Mouse (Mus musculus) thymus, postnatal 10 days (tissue): ENCODE data around the gene Pum2.

ENCODE experiments used
- DNase-seq, 2 experiments: peaks; one replicate each; pipeline ENCODE4 v3.0.0; 2021; ENCODE audit warnings: low spot score in 2 of 2

The Pum2 gene

DNA sequence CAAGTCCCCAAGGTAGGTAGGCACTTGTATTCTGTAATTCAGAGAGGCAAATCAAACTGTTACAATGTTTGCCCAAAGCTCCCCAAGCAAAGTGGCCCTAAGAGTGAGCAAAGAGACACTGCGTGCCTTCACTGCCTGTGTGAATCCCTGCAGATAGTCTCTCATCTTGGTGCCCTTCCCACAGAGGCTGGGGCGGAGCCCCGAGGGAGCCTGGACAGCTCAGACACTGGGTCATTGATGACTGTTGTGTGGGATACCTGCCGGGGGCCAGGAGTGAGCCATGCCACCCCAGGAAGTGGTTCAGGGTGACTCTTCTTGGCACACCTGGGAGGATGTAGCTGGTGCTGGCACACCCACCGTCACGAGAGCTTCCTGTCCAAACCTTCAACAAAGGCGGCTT, 87.1 kb downstream of the Pum2 start:
- DNase-seq, result no peak

DNA sequence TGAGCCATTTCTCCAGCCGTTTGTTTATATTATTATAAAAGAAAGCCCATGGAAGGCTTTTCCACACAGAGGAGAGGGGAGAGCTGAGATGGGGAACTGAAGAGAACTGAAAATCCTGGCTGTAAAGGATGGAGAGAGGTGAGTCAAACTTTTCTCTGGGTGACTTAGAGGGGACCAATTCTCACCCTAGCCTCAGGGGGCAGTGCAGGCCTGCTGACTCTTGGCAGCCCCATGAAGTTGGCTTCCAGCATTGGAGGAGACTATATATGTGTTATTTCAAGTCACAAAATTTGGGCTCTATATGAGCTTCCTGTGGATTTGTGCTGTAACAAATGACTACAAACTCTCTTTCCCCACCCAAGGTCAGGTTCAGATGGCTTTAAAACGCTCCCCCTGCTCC, 88.7 kb downstream of the Pum2 start:
- peak in 1 of 2 experiments; percentile 34 for DNase-seq

DNA sequence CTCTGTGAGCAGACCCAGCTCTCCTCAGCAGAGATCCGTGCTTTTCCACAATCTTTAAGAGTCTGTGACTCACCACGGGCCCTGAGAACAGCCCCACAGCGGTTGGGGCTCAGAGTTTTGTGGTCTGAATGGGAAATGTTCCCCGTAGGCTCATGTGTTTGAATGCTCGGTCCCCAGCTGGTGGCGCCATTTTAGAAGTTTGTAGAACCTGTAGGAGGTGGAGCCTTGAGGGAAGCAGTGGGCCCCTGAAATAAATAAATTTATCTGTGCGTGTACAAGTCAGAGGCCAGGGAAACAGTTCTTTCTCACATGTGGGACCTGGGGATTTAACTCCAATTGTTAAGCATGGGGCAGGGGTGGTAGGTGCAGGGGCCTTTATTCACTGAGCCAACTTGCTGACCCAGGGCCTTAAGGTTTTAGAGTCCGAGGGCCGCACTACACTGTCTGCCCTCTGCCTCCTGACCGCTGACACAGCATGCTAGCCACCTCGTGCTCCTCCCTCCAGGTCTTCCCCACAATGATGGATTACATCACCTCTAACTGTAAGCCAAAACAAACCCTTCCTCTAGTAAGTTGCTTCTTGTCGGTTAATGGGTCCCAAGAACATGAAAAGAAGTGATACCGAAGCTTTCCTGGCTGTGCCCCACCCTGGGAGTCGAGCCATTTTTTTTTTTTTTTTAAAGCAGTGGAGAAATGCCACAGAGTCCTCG, 90.4 kb downstream of the Pum2 start:
- no peak for DNase-seq

DNA sequence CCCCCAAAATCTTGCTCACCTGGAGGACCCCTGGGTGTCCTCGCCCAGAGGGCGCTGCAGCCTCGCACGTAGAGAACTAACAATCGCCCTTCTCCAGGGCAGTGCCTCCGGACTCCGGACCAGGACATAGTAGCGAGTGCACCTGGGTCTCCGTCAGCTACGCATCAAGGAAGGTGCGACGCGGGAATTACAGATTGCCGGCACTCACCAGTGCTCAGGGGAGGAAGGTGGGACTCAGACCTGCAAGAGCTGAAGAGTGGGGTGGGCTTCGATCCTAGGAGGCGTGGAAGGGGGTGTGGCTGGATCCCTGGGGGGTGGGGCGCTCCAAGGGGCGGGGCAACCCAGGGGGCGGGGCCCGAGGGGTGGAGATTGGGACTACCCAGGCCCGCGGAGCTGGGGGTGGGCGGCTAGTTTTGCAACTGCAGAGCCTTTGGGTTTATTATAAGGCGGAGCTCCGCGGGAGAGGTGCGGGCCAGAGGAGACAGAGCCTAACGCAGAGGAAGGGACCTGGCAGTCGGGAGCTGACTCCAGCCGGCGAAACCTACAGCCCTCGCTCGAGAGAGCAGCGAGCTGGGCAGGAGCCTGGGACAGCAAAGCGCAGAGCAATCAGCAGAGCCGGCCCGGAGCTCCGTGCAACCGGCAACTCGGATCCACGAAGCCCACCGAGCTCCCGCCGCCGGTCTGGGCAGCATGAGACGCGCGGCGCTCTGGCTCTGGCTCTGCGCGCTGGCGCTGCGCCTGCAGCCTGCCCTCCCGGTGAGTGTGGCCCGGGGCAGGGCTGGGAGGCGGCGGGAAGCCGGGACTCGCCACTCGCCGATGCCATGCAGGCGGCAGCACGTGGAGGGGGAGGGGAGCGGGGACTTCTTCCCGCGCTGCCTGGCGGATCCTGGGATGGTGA, 97.3 kb downstream of the Pum2 start, which contains the start of gene Sdc1:
TSS of gene Sdc1 (plus strand) at position 378 of the 898 bp plus-strand sequence.
- peak; percentile 34 to 56 for DNase-seq

DNA sequence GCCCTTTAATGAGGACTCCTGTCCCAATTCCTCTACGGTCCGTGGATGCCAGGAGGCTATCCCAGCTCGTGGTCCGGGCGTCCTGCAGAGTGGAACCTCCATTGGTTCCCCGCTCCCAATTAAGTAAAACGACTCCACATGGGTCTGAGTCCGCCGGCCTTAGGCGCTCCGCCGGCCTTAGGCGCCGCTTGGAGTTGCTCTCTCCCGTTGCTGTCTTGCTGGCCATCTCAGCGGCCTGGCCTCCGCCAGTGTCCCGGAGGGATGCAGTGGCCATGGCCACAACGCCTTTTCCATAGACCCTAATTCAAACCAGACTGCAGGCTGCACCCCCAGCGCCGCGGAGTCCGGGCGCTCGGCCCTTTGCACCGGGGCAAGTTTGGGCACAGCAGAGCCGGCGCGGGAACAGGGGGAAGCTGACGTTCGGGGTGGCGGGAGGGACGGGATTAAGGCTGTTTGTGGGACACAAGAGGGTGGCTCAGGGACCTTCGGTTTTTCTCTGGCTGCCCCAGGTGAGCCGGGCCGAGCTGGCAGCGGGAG, 98.0 kb downstream of the Pum2 start:
- no peak for DNase-seq

DNA sequence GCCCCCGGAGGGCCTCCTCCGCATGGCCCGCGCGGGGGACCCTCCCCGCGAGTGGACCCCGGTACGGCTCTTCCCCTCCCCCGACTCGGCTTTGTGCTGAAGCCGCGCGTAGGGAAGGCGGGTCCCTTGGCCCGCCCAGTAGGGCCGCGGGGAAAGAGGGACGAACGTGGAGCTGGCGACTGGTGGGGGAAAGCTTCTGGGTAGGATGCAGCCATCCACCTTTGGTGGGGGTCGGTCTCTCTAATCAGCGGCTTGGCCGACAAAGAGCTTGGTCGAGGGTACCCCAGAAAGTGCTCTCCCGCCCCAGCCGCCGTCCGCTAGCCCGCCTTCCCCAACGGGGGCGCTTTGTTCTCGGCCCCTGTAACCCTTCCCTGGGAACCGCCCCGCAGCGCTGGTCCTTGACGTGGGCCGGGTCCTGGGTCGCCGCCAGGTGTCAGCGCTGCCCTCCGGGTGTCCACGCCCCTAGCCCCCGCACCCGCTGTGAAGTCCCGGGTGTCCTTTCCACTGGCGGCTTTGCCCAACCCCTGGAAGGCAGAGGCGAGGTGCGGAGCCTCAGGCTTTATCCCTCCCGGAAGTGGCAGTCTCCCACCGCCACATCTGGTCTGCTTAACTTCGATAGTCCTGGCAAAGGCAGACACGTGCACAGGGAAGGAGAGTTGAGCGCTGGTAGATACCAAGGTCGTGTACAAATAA, 98.7 kb downstream of the Pum2 start:
- peak; percentile 28 to 39 for DNase-seq

DNA sequence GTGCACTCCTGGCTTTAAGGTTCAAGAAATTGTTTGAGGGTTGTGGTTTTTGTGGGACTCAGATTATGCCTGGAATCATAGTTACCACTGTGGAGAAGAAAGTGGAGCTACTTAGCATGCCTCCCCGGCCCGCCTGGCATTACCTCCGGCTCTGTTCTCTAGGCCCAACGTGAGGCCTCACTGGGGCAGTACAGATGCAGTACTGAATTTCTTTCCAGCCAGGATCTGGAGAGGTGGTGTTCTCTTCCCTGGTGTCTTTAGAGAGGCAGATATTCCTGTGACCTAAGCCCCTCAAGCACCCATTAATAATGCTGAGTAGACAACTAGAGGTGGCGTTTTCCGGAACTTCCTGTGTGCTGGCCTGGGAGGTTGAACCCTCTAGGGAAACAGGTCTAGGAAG, 99.4 kb downstream of the Pum2 start:
- DNase-seq, result no peak

DNA sequence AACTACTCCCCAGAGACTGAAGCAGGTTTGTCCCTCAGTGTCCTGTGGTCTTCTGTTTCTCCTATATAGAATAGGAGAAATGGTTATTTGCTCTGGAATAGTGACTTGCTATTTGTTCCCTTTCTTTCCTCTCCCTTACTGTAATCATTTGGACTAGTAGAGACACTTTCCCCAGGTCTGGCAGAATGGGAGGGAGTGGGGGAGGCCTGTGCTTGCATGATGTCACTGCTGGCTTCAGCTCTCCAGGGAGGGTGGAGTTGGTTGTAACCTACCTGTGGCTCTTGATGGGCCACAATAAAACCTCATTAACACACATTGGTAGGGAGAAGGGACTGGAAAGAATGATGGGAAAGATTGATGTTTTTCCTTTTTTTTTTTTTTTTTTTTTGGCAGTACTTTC, 100.2 kb downstream of the Pum2 start:
- no peak for DNase-seq

DNA sequence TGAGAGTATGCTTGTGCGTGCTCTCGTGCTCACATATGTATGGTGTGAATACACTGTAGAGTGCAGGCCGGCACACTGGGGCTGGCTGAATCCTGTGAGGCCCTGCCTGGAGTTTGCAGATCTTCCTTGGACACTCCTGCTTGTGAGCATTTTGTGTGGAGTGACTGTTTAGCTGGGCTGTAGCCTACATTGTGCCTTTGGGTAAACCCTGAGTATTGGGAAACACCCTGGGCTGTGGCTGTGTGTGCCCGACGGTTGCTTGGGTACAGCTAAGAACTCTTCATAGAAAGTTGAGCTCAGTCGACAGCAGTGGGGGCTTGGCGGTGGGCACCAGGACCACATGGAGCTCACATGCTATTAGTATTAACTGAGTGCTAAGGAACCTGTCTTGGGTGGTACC, 102.3 kb downstream of the Pum2 start:
- DNase-seq, result no peak

DNA sequence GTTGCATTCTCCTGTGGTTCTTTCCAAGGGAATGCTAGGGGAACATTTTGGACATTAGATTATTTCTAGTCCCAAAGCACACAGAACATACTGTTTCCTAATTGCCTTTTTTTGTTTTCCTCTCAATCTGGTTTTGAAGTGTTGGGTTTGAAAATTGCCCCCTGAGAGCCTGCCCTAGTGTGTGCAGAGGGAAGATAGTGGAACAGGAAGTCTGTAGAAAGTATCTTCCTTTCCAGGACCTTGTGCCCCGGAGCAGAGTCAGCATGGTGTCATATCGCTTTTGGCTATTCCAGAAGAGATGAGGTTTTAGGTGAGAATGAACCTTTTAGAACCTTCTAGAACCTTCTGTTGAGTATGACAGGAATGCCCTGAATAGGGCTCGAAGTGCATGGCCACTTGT, 102.8 kb downstream of the Pum2 start:
- no peak for DNase-seq

DNA sequence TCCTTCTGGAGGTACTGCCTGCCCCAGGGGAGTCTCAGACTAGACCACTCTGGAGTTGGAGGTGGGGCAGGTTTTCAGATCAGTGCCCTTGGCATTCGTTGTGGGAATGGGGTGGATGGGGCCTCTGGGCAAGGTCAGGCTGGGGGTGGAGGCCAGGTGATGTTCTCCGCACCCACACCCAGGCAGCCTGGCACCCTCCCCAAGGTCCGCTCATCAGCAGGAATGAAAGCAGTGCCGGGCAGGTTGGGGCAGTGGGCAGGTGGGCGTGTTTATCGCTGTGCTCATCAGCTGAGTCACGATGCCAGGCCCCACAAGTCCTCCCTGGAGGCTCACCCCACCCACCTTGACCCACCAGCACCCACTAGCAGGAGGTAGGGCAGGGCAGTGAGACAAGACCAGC, 104.2 kb downstream of the Pum2 start:
- no peak for DNase-seq

DNA sequence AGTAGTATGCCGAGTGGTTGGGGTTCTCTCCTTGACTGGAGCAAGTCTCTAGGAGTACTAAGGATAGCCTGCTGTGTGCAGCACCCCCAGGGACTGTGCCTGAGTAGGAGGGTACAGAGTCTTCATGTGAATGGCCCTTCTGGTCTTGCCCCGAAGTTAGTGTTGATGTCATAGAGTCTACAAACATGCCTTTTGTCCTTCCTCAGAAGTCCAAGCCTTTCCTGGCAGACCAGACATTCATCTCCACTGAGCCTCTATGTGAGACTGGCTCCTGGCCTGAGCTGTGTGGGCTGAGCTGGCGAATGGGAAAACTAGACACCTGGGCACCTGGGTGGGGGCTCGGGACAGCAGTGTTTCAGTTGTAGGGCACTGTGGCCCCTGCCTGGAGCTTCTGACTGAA, 105.9 kb downstream of the Pum2 start:
- DNase-seq, result no peak

DNA sequence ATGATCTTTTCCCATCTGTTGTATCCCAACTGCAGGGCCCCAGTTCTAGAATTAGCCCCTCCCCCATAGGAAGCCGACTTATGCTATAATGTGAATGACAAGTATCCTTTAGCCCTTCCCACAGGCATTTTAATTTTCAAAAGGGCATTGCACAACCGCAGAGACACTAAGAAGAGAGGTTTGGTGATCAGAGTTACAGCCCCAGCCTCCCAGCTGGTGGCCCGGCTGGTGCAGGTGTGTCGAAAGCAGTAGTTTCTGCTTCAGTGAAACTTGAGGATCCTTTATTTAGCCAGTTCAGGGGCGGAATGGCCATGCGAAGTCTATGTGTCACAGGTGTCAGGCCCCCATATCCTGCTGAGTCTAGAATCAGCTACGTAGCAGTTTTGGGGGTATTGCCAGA, 107.2 kb downstream of the Pum2 start:
- DNase-seq, result peak; percentile 23 to 28

DNA sequence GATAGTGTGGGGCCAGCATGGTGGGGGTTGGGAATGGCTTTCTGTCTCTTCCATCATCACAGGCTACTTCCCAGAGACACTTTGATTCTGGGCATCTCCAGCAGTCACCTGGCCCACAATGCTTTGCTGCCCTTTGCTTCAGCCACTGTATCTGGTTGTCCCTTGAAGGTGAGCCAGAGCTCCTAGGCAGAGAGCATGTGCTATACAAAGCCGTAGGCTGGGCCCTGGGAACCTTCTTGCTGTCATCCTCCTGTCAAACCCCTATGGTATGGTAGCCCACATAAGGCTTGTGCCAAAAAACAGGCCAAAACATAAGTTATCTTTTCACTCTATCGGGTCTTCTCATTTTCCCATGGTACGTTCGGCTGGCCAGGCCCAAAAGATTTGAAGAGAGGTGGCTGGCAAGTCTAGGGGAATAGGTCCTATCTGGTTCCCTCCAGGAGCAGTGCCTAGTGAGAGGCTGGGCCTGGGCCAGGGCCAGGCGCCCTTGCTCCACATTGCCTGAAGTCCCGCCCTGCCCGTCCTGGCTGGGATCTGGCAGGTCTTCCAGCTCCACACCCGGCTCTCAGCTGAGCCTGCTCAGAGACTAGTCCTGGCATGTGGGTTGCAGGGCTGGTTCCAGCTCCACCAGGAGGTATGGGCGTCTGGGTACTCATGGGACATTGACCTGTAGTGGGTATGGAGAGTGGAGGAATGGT, 107.9 kb downstream of the Pum2 start:
- DNase-seq, result no peak

DNA sequence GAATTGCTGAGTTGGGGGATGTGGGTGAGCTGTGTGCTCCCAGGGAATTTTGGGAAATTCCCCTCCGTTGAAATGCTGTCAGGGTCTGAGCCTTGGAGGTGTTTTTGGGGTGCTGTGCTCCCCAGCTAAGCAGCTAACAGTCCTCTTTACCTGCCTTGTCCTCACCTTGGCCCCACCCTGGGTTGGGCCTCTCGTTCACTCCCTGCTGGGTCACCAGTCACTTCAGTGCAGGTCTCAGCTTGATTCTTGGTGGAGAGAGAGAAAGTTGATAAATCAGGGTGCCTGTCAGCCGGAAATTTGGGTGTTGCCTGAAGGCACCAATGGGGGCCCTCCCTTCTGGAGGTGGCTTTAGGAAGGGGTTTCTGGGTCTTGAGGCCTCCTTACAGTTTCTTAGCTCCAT, 108.6 kb downstream of the Pum2 start:
- no peak for DNase-seq

DNA sequence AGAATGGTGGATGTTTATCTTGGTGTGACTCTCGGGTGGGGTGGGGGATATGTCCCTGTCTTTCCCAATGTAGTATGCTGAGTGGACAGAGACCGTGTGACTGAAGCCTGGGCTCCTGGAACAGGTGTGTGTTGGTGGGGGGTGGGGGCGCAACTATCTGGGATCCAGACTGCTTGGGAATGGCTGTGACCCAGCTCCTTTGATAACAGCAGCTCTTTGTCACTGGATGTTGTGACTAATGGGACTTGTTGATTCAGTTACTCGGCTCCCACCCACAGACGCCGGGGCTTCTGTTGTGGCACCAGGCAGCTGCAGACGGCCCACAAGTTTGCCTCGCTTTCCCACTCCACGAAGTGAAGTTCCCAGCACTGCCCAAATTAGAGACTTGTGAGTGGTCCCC, 110.3 kb downstream of the Pum2 start:
- DNase-seq, result no peak

DNA sequence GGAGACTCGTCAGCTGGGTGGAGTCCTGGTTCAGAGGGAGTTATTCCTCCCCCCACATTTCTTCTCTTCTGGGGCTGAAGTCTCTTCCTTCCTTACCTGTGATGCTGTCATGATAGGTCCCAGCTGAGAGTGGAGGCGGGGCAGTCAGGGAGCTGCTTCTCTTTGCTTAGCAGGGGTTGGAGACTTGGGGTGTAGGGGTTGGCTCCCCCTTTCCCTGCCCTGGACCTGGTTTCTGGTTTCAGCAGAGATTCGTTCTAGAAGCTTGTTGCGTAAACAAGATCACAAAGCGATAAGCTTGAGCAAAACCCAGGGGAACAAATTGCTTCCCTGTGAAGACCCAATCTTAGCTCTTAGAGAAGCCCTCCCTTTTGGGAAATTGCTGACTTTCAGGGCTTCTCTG, 112.5 kb downstream of the Pum2 start:
- no peak for DNase-seq

DNA sequence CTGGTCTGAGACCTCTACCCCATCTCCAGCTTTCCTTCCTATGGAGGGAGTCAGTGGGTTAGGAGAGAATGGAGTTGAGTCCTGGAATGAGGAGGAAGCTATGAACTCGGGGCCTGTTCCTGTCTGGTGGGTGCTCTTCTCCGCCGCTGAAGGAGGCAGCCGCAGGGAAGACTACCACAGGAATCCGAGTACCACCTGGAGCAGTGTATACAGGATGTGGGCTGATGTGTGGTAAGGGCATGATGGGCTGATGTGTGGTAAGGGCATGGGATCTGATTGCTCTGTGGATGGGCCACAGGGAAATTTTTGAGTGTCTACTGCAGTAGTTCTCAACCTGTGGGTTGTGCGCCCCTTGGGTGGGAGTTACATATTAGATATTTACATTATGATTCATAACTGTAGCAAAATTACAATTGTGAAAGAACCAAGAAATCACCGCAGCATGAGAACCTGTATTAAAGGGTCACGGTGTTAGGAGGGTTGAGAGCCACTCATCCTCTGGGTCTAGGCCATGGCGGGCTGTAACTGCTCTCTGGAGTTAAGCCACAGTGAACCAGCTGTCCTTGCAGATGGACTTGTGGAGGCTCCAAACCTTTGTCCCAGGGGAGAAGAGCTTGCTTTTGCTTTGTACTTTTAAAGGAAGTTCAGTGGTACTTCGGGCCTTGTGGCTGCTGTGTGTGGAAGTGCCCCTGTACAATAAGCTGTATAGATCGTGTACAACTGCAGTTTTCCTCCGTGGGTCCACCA, 113.2 kb downstream of the Pum2 start:
- DNase-seq, result peak; percentile 44 to 45

DNA sequence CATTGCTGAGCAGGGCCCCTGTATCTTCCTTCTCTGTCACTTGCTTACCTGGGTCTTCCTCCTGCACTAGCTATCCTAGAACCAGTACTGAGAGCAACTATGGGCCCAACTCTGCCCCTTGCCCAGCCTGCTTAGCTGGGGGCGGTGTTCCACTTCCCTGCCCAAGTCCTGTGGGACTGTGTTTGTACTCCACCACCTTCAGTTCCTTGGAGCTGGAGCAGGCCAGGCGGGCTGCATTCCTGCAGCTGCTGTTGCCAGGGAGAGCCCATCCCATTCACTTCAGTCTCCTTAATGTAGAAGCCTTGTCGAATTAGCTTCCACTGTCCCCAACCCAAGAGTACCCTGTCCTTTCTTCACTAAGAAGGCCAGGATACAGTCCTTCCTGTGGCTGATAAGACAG, 114.5 kb downstream of the Pum2 start:
- no peak for DNase-seq

DNA sequence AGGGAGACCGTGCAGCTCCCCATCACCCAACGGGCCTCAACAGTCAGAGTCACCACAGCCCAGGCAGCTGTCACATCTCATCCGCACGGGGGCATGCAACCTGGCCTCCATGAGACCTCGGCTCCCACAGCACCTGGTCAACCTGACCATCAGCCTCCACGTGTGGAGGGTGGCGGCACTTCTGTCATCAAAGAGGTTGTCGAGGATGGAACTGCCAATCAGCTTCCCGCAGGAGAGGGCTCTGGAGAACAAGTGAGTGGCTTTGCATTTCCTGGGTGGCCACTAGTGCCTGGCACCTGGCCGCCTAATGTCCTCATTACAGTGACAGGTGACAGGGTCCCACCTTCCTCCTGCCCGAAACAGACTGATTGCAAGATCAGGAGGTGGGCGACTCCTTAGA, 116.7 kb downstream of the Pum2 start:
- no peak for DNase-seq
